In the genomic region with DNA sequence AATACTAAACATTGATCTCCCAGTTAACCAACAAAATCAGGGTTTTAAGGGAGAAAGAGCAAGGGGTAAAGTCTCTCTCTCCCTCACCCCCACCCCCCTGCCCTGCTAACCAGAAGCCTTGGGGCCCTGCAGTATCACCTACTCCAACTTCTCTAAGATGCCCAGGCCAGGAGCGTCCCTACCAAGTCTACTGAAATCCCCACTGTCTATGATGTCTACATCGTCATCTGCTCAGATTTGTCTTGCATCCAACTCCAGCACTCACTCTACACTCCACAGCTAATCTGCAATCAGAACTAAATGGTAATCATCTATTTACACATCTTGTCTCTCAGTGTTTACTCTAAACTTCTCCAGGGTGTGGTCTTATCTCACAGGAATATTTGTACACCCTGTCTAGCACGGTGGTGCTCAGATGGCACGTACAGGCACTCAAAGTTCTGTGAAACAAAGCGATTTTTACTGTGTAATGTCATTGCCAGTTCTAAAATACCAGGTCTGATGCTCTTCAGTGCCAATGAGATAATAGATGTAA, we compare ENCODE assay signal across 8 mouse cellular contexts. TPM values are rescaled to one million over a fixed set of nuclear protein-coding genes. Genes with fewer than 3 reads are reported as not detected.
DNase-seq lines count a peak whose midpoint lies in the region; ATAC-seq and TF ChIP-seq lines count a peak whose summit lies in the region.

No protein-coding gene starts in this region.

- no peaks in the 10 kb centered on the region for H3K27me3 ChIP-seq in spleen, adult 2 months (ENCODE audit: control insufficient read depth, insufficient read depth, low read length)
- no peaks in the 10 kb centered on the region for H3K27me3 ChIP-seq in forebrain, embryonic 12.5 days
- no peaks in the 10 kb centered on the region for H3K27me3 ChIP-seq in stomach, postnatal 0 days (ENCODE audit: control insufficient read depth, insufficient read depth, low read length)

- peaks cover 6% of the 10 kb centered on the region for H3K4me1 ChIP-seq in spleen, adult 2 months (ENCODE audit: control insufficient read depth, insufficient read depth, insufficient read length)
- peaks cover 27% of the 10 kb centered on the region for H3K4me1 ChIP-seq in forebrain, embryonic 12.5 days
- peaks cover 5% of the 10 kb centered on the region for H3K4me1 ChIP-seq in stomach, postnatal 0 days (replicated peaks; ENCODE audit: control insufficient read depth, insufficient read depth)

- H3K4me2 ChIP-seq in forebrain, embryonic 12.5 days: peak overlapping the region; percentile 65
- peak overlapping the region; percentile 83 for H3K4me2 ChIP-seq in stomach, postnatal 0 days (replicated peaks; ENCODE audit: low read depth)

- no peak for TF ChIP-seq POLR2A in spleen, adult 2 months (IDR thresholded peaks at IDR 0.05; ENCODE audit: low read depth, low read length)

- no peak for TF ChIP-seq CTCF in spleen, adult 2 months (IDR thresholded peaks at IDR 0.05; ENCODE audit: extremely low read depth, insufficient read depth, insufficient read length, insufficient replicate concordance)
- no peak for TF ChIP-seq CTCF in stomach, postnatal 0 days (IDR thresholded peaks at IDR 0.05; ENCODE audit: low read depth)

- WGBS in spleen, adult 2 months: 28% methylated on average over 5 of the region's 5 CpGs
- WGBS in forebrain, embryonic 12.5 days: 44% methylated on average over 5 of the region's 5 CpGs
- WGBS in stomach, postnatal 0 days: 15% methylated on average over 5 of the region's 5 CpGs

- no peak for TF ChIP-seq EP300 in stomach, postnatal 0 days (optimal IDR thresholded peaks at IDR 0.05)

- no peaks in the 10 kb centered on the region; the same call in 1 of the 2 replicates for H3K36me3 ChIP-seq in spleen, adult 2 months (ENCODE audit: control insufficient read depth, insufficient read depth, low read length)
- no peaks in the 10 kb centered on the region for H3K36me3 ChIP-seq in forebrain, embryonic 12.5 days (replicated peaks)
- no peaks in the 10 kb centered on the region for H3K36me3 ChIP-seq in stomach, postnatal 0 days (ENCODE audit: control insufficient read depth, insufficient read depth, low read length)

- no peak for ATAC-seq in forebrain, embryonic 12.5 days (ENCODE audit: low FRiP score)
- ATAC-seq in stomach, postnatal 0 days (ENCODE audit: low FRiP score, low TSS enrichment): no peak
- no peak for ATAC-seq in cerebellum, adult (ENCODE audit: insufficient number of reproducible peaks, low FRiP score, low TSS enrichment)

- H3K9me3 ChIP-seq in forebrain, embryonic 12.5 days: no peaks in the 10 kb centered on the region
- no peaks in the 10 kb centered on the region for H3K9me3 ChIP-seq in stomach, postnatal 0 days (ENCODE audit: control insufficient read depth, low read length)

- peak overlapping the region; percentile 99 for H3K4me3 ChIP-seq in spleen, adult 2 months (ENCODE audit: extremely low read depth, insufficient read depth, insufficient read length)
- H3K4me3 ChIP-seq in forebrain, embryonic 12.5 days (replicated peaks): peak overlapping the region; percentile 59
- H3K4me3 ChIP-seq in stomach, postnatal 0 days (ENCODE audit: low read depth, low read length): peak overlapping the region; percentile 82

- no peak for DNase-seq in spleen, adult 2 months (ENCODE audit: low read depth in 1 of 2, low spot score in 2 of 2)
- no peak for DNase-seq in spleen, postnatal 36 days (ENCODE audit: low spot score in 2 of 2)
- peak; percentile 46 for DNase-seq in liver
- DNase-seq in stomach, postnatal 0 days (ENCODE audit: low spot score): no peak
- DNase-seq in left cerebral cortex, adult 18-20 months (ENCODE audit: low spot score in 2 of 2): no peak
- no peak for DNase-seq in left cerebral cortex, adult 11 months (ENCODE audit: low spot score)

- peak overlapping the region; percentile 70 for H3K9ac ChIP-seq in forebrain, embryonic 12.5 days
- H3K9ac ChIP-seq in stomach, postnatal 0 days (ENCODE audit: low read length): no peak overlapping the region

- no peak overlapping the region for H3K27ac ChIP-seq in spleen, adult 2 months (ENCODE audit: insufficient read depth, low read length)
- H3K27ac ChIP-seq in forebrain, embryonic 12.5 days: no peak overlapping the region
- peak overlapping the region; percentile 94; the same call in 1 of the 2 replicates for H3K27ac ChIP-seq in stomach, postnatal 0 days (replicated peaks)

RNA-seq across cellular contexts. Expression of a gene that starts 0.9 kb away (rescaled TPM):
- 48.1 and 62.9 TPM in 2 replicates for polyA plus RNA-seq in spleen, adult 2 months (2012; rRNA removed)
- polyA plus RNA-seq in forebrain, embryonic 12.5 days (2016; fragmentation: Nextera tagmentation; extraction: Ambion mirVana): 93.8 and 103 TPM in 2 replicates
- 42.2 and 54.1 TPM in 2 replicates for polyA plus RNA-seq in stomach, postnatal 0 days (2015; fragmentation: Nextera tagmentation; extraction: Ambion mirVana)
- 10 to 100 TPM; 38.3 to 38.4 TPM for total RNA-seq in left cerebral cortex, adult 18-20 months (2021)
